In the genomic region with DNA sequence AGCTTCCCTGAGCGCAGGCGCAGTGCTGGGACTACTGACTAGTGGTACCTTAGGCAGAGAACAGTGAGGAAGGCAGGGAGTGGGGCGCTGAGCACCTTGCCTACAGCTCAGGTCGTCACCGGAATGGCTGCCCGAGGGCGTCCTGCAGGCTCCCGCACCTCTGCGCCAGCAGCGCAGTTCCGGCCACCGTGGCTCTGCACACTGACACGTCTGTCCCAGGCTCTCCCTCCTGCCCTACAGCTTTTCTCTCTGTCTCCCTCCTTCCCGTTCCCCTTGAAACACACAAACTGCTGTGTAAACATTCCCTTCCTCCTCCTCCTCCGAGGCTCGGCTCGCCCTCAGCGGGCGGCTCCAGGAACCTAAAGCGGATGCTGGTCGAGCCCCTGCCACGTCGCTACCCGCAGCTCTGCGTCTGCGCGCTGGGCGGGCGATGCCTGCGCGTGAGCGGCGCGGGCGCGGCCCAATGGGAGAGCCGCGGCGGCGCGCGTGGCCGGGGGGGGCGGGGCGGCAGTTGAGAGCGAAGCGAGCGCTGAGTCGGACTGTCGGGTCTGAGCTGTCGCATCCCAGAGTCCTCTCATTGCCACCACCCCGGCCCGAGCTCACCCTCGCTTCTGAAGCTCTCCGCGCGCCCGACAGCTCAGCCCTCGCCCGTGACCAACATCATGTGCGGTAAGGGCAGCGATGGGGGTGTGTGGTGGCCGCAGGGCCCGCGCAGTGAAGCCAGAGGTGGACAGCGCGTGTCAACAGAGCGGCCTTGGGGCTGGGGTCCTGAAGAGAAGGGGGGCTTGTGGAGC, we compare ENCODE assay signal across 8 mouse cellular contexts. TPM values are rescaled to one million over a fixed set of nuclear protein-coding genes. Genes with fewer than 3 reads are reported as not detected.
DNase-seq lines count a peak whose midpoint lies in the region; ATAC-seq and TF ChIP-seq lines count a peak whose summit lies in the region.

TSS of gene Gfpt1 (plus strand) at position 510 of the 794 bp plus-strand sequence.

- DNase-seq in WW6 (ENCODE audit: low read depth, low spot score): peak; percentile 81
- DNase-seq in cerebellum, postnatal 4 days (ENCODE audit: low spot score in 2 of 2): peak; percentile 90 to 97
- DNase-seq in gastrocnemius, adult 2 months: peak; percentile 98
- DNase-seq in hindbrain, postnatal 0 days (ENCODE audit: low spot score): peak; percentile 97
- peak; percentile 95 to 96 for DNase-seq in left cerebral cortex, adult 2 months (ENCODE audit: extremely low spot score in 1 of 2, low spot score in 2 of 2)
- DNase-seq in right cerebral cortex, adult 2 months (ENCODE audit: low spot score in 2 of 2): peak; percentile 93 to 95
- DNase-seq in urinary bladder, postnatal 14 days (ENCODE audit: low spot score): peak; percentile 97

- WGBS in hindbrain, postnatal 0 days: under 1% methylated on average over 66 of the region's 68 CpGs

- peak within 1 kb of the TSS; percentile 99 for H3K4me3 ChIP-seq in gastrocnemius, adult 2 months
- H3K4me3 ChIP-seq in hindbrain, postnatal 0 days (ENCODE audit: low read length): peak within 1 kb of the TSS; percentile 97
- peak within 1 kb of the TSS; percentile 96 for H3K4me3 ChIP-seq in left cerebral cortex, adult 2 months

- peak within 1 kb of the TSS; percentile 82 for H3K4me2 ChIP-seq in hindbrain, postnatal 0 days (ENCODE audit: low read depth, low read length)

- H3K27me3 ChIP-seq in hindbrain, postnatal 0 days (ENCODE audit: insufficient read depth, low read length): no peaks in the 10 kb centered on the region

- H3K36me3 ChIP-seq in hindbrain, postnatal 0 days (ENCODE audit: insufficient read depth, low read length): no peaks in the 10 kb centered on the region

- ATAC-seq in hindbrain, postnatal 0 days: peak; percentile 97
- ATAC-seq in megakaryocyte, adult 5-6 weeks (ENCODE audit: poor library complexity, severe bottlenecking): peak; percentile 86

- no peaks in the 10 kb centered on the region for H3K9me3 ChIP-seq in hindbrain, postnatal 0 days (ENCODE audit: low read length)

- no peak for TF ChIP-seq CTCF in gastrocnemius, adult 2 months (IDR thresholded peaks at IDR 0.05)
- peak; percentile 31; the same call in 1 of the 2 replicates for TF ChIP-seq CTCF in hindbrain, postnatal 0 days (IDR thresholded peaks at IDR 0.05; ENCODE audit: low read depth)
- no peak for TF ChIP-seq CTCF in left cerebral cortex, adult 2 months (IDR thresholded peaks at IDR 0.05)

- peaks cover 7% of the 10 kb centered on the region; the same call in 1 of the 2 replicates for H3K4me1 ChIP-seq in hindbrain, postnatal 0 days (ENCODE audit: insufficient read depth, low read length)

- intact Hi-C loops in gastrocnemius, adult 2 months (cut with DNase I): no loop called here
- intact Hi-C loops in left cerebral cortex, adult 2 months (cut with DNase I): no loop called here

- H3K27ac ChIP-seq in gastrocnemius, adult 2 months: peak within 1 kb of the TSS; percentile 93
- peak within 1 kb of the TSS; percentile 97 for H3K27ac ChIP-seq in hindbrain, postnatal 0 days
- H3K27ac ChIP-seq in left cerebral cortex, adult 2 months: peak within 1 kb of the TSS; percentile 98

- peak within 1 kb of the TSS; percentile 87 for H3K9ac ChIP-seq in hindbrain, postnatal 0 days (replicated peaks; ENCODE audit: low read length)

RNA-seq across cellular contexts. Expression of gene Gfpt1, which starts in this region (rescaled TPM):
- 10 to 100 TPM; 31.0 to 35.8 TPM for total RNA-seq in gastrocnemius, adult 2 months (2021)
- total RNA-seq in hindbrain, postnatal 0 days (2014; rRNA removed): 32.9 and 34.5 TPM in 2 replicates
- polyA plus RNA-seq in hindbrain, postnatal 0 days (2015; fragmentation: Nextera tagmentation; extraction: Ambion mirVana): 17.4 and 17.7 TPM in 2 replicates
- 10 to 100 TPM; 51.5 to 56.0 TPM for total RNA-seq in left cerebral cortex, adult 2 months (2021)
- total RNA-seq in megakaryocyte, adult 5-6 weeks (2015): 21.9 and 22.1 TPM in 2 replicates
- total RNA-seq in megakaryocyte, adult 5-6 weeks (2017): 16.4 and 25.2 TPM in 2 replicates

Comparison
In these comparisons a context has a peak if more than half of its experiments do, and no peak if none do; other contexts are left out.
1. Peak in every context shown above with its lines: DNase-seq, ATAC-seq, H3K4me3 ChIP-seq and H3K27ac ChIP-seq.